Mouse (Mus musculus): ENCODE measurements around the gene Pafah1b3. TPM values are rescaled to one million over a fixed set of nuclear protein-coding genes. Genes with fewer than 3 reads are reported as not detected.

Gene Pafah1b3
- polyA plus RNA-seq, 1 experiment from 2014 or later: 287 TPM

GRCm38 (mm10) chr7:25284171-25284570, 13.6 kb downstream of the Pafah1b3 start:
- WGBS: 82% methylated on average over 2 of the region's 2 CpGs
- ATAC-seq (replicated peaks; ENCODE audit: insufficient number of reproducible peaks, low FRiP score, low TSS enrichment, low read depth) (no peak), DNase-seq (ENCODE audit: low spot score) (no peak)
- Histone ChIP-seq H3K4me3 (ENCODE audit: low read depth, low read length) (peak overlapping the region; percentile 78; the same call in 1 of the 2 replicates), H3K4me1 (ENCODE audit: control insufficient read depth, insufficient read depth, low read length) (peaks cover 17% of the 10 kb centered on the region), H3K9me3 (replicated peaks; ENCODE audit: control insufficient read depth, low read length) (no peaks in the 10 kb centered on the region), H3K27ac (replicated peaks; ENCODE audit: low read depth, low read length) (no peak overlapping the region; the same call in 1 of the 2 replicates), H3K36me3 (replicated peaks; ENCODE audit: control insufficient read depth, insufficient read depth, low read depth, low read length) (peaks cover 15% of the 10 kb centered on the region), H3K4me2 (ENCODE audit: low read depth, low read length) (peak overlapping the region; percentile 87), H3K27me3 (ENCODE audit: control insufficient read depth, insufficient read depth, low read length) (no peaks in the 10 kb centered on the region), H3K9ac (replicated peaks; ENCODE audit: low read length) (peak overlapping the region; percentile 83)

- Histone ChIP-seq H3K4me2 (ENCODE audit: low read depth, low read length) (peak overlapping the region; percentile 87), H3K4me1 (ENCODE audit: control insufficient read depth, insufficient read depth, low read length) (peaks cover 17% of the 10 kb centered on the region), H3K36me3 (replicated peaks; ENCODE audit: control insufficient read depth, insufficient read depth, low read depth, low read length) (peaks cover 10% of the 10 kb centered on the region), H3K27me3 (ENCODE audit: control insufficient read depth, insufficient read depth, low read length) (no peaks in the 10 kb centered on the region), H3K9ac (replicated peaks; ENCODE audit: low read length) (peak overlapping the region; percentile 83), H3K9me3 (replicated peaks; ENCODE audit: control insufficient read depth, low read length) (no peaks in the 10 kb centered on the region), H3K4me3 (ENCODE audit: low read depth, low read length) (peak overlapping the region; percentile 78), H3K27ac (replicated peaks; ENCODE audit: low read depth, low read length) (peak overlapping the region; percentile 39)
- WGBS: 26% methylated on average over 5 of the region's 5 CpGs
- DNase-seq (ENCODE audit: low spot score) (no peak), ATAC-seq (replicated peaks; ENCODE audit: insufficient number of reproducible peaks, low FRiP score, low TSS enrichment, low read depth) (no peak)
Measured at GRCm38 (mm10) chr7:25283637-25284036, 14.1 kb downstream of the Pafah1b3 start.

- WGBS: under 1% methylated on average over 28 of the region's 36 CpGs
- H3K9ac ChIP-seq (replicated peaks; ENCODE audit: low read length): peak overlapping the region; percentile 83
- ATAC-seq (replicated peaks; ENCODE audit: insufficient number of reproducible peaks, low FRiP score, low TSS enrichment, low read depth): no peak
- no peaks in the 10 kb centered on the region for H3K27me3 ChIP-seq (ENCODE audit: control insufficient read depth, insufficient read depth, low read length)
- DNase-seq (ENCODE audit: low spot score): peak; percentile 50
- H3K36me3 ChIP-seq (replicated peaks; ENCODE audit: control insufficient read depth, insufficient read depth, low read depth, low read length): peaks cover 5% of the 10 kb centered on the region
- H3K4me1 ChIP-seq (ENCODE audit: control insufficient read depth, insufficient read depth, low read length): peaks cover 17% of the 10 kb centered on the region
- peak overlapping the region; percentile 87 for H3K4me2 ChIP-seq (ENCODE audit: low read depth, low read length)
- peak overlapping the region; percentile 78 for H3K4me3 ChIP-seq (ENCODE audit: low read depth, low read length)
- peak overlapping the region; percentile 97 for H3K27ac ChIP-seq (replicated peaks; ENCODE audit: low read depth, low read length)
- no peaks in the 10 kb centered on the region for H3K9me3 ChIP-seq (replicated peaks; ENCODE audit: control insufficient read depth, low read length)
Measured at GRCm38 (mm10) chr7:25282731-25283211, 15.0 kb downstream of the Pafah1b3 start.

GRCm38 (mm10) chr7:25281734-25282601, 15.8 kb downstream of the Pafah1b3 start:
- ATAC-seq (replicated peaks; ENCODE audit: insufficient number of reproducible peaks, low FRiP score, low TSS enrichment, low read depth) (peak; percentile 74), DNase-seq (ENCODE audit: low spot score) (peak; percentile 98)
- Histone ChIP-seq H3K4me1 (ENCODE audit: control insufficient read depth, insufficient read depth, low read length) (peaks cover 19% of the 10 kb centered on the region), H3K4me3 (ENCODE audit: low read depth, low read length) (peak overlapping the region; percentile 78), H3K4me2 (ENCODE audit: low read depth, low read length) (peak overlapping the region; percentile 87), H3K9ac (replicated peaks; ENCODE audit: low read length) (peak overlapping the region; percentile 83), H3K36me3 (replicated peaks; ENCODE audit: control insufficient read depth, insufficient read depth, low read depth, low read length) (peaks cover 5% of the 10 kb centered on the region), H3K27me3 (ENCODE audit: control insufficient read depth, insufficient read depth, low read length) (no peaks in the 10 kb centered on the region), H3K27ac (replicated peaks; ENCODE audit: low read depth, low read length) (peak overlapping the region; percentile 97), H3K9me3 (replicated peaks; ENCODE audit: control insufficient read depth, low read length) (no peaks in the 10 kb centered on the region)
- under 1% methylated on average over 59 of the region's 108 CpGs for WGBS

- peaks cover 19% of the 10 kb centered on the region for H3K4me1 ChIP-seq (ENCODE audit: control insufficient read depth, insufficient read depth, low read length)
- no peak for DNase-seq (ENCODE audit: low spot score)
- no peaks in the 10 kb centered on the region for H3K9me3 ChIP-seq (replicated peaks; ENCODE audit: control insufficient read depth, low read length)
- no peaks in the 10 kb centered on the region for H3K27me3 ChIP-seq (ENCODE audit: control insufficient read depth, insufficient read depth, low read length)
- H3K36me3 ChIP-seq (replicated peaks; ENCODE audit: control insufficient read depth, insufficient read depth, low read depth, low read length): peaks cover 1% of the 10 kb centered on the region; the same call in 1 of the 2 replicates
- peak overlapping the region; percentile 78 for H3K4me3 ChIP-seq (ENCODE audit: low read depth, low read length)
- peak overlapping the region; percentile 97 for H3K27ac ChIP-seq (replicated peaks; ENCODE audit: low read depth, low read length)
- peak overlapping the region; percentile 66 for H3K4me2 ChIP-seq (ENCODE audit: low read depth, low read length)
- WGBS: 26% methylated on average over 12 of the region's 12 CpGs
- ATAC-seq (replicated peaks; ENCODE audit: insufficient number of reproducible peaks, low FRiP score, low TSS enrichment, low read depth): no peak; the same call in 1 of the 2 replicates
- H3K9ac ChIP-seq (replicated peaks; ENCODE audit: low read length): peak overlapping the region; percentile 43; the same call in 1 of the 2 replicates
Measured at GRCm38 (mm10) chr7:25281166-25281733, 16.5 kb downstream of the Pafah1b3 start.

- no peaks in the 10 kb centered on the region for H3K36me3 ChIP-seq (replicated peaks; ENCODE audit: control insufficient read depth, insufficient read depth, low read depth, low read length)
- WGBS: 2% methylated on average over 6 of the region's 6 CpGs
- H3K4me1 ChIP-seq (ENCODE audit: control insufficient read depth, insufficient read depth, low read length): peaks cover 19% of the 10 kb centered on the region
- peak overlapping the region; percentile 83 for H3K9ac ChIP-seq (replicated peaks; ENCODE audit: low read length)
- peak overlapping the region; percentile 55 for H3K4me3 ChIP-seq (ENCODE audit: low read depth, low read length)
- DNase-seq (ENCODE audit: low spot score) (peak; percentile 77), ATAC-seq (replicated peaks; ENCODE audit: insufficient number of reproducible peaks, low FRiP score, low TSS enrichment, low read depth) (peak; percentile 30)
- H3K9me3 ChIP-seq (replicated peaks; ENCODE audit: control insufficient read depth, low read length): no peaks in the 10 kb centered on the region
- H3K27ac ChIP-seq (replicated peaks; ENCODE audit: low read depth, low read length): peak overlapping the region; percentile 97
- H3K4me2 ChIP-seq (ENCODE audit: low read depth, low read length): peak overlapping the region; percentile 97
- H3K27me3 ChIP-seq (ENCODE audit: control insufficient read depth, insufficient read depth, low read length): no peaks in the 10 kb centered on the region
Measured at GRCm38 (mm10) chr7:25279861-25280791, 17.7 kb downstream of the Pafah1b3 start.

- Histone ChIP-seq H3K4me2 (ENCODE audit: low read depth, low read length) (peak overlapping the region; percentile 97), H3K9me3 (replicated peaks; ENCODE audit: control insufficient read depth, low read length) (no peaks in the 10 kb centered on the region), H3K27me3 (ENCODE audit: control insufficient read depth, insufficient read depth, low read length) (no peaks in the 10 kb centered on the region), H3K4me3 (ENCODE audit: low read depth, low read length) (peak overlapping the region; percentile 55), H3K9ac (replicated peaks; ENCODE audit: low read length) (peak overlapping the region; percentile 83), H3K27ac (replicated peaks; ENCODE audit: low read depth, low read length) (peak overlapping the region; percentile 97), H3K4me1 (ENCODE audit: control insufficient read depth, insufficient read depth, low read length) (peaks cover 17% of the 10 kb centered on the region), H3K36me3 (replicated peaks; ENCODE audit: control insufficient read depth, insufficient read depth, low read depth, low read length) (no peaks in the 10 kb centered on the region)
- WGBS: 1% methylated on average over 46 of the region's 49 CpGs
- peak; percentile 89 for DNase-seq (ENCODE audit: low spot score)
- ATAC-seq (replicated peaks; ENCODE audit: insufficient number of reproducible peaks, low FRiP score, low TSS enrichment, low read depth): peak; percentile 35
Measured at GRCm38 (mm10) chr7:25279076-25279860, 18.5 kb downstream of the Pafah1b3 start.

Measured in embryonic facial prominence, embryonic 11.5 days (tissue).